ENCODE assay signal across 29 mouse cellular contexts in genomic region chrX:73875881-73876280, GRCm38 (mm10). TPM values are rescaled to one million over a fixed set of nuclear protein-coding genes. Genes with fewer than 3 reads are reported as not detected.
DNase-seq lines count a peak whose midpoint lies in the region; ATAC-seq and TF ChIP-seq lines count a peak whose summit lies in the region.
"Had no signal": no experiment of that assay in that cellular context is flagged by ENCODE, and none has a peak within 500 bp of the region (broad histone marks: within the 10 kb centered on the region; RNA-seq: fewer than 3 reads in every experiment).

No protein-coding gene starts in this region.

- H3K4me3 ChIP-seq in hindbrain, embryonic 12.5 days = no peak overlapping the region
- no peak overlapping the region for H3K4me3 ChIP-seq in hindbrain, embryonic 10.5 days
- H3K4me3 ChIP-seq in forebrain, postnatal 0 days (ENCODE audit: low read depth, low read length) = 0 out of 2 replicates have a peak overlapping the region, but pooled peaks have one; percentile 1
- peak overlapping the region; percentile 11 for H3K4me3 ChIP-seq in midbrain, embryonic 16.5 days (ENCODE audit: low read depth, low read length)
- H3K4me3 ChIP-seq: embryonic facial prominence, embryonic 15.5 days; gastrocnemius, adult 2 months; left cerebral cortex, adult 2 months; megakaryocyte, embryonic 14.5 days; myocyte had no signal

- peaks cover 7% of the 10 kb centered on the region; the same call in 1 of the 2 replicates for H3K27me3 ChIP-seq in hindbrain, embryonic 12.5 days
- peaks cover 33% of the 10 kb centered on the region for H3K27me3 ChIP-seq in hindbrain, embryonic 10.5 days (ENCODE audit: insufficient read depth, poor library complexity, severe bottlenecking)
- H3K27me3 ChIP-seq in forebrain, postnatal 0 days (ENCODE audit: insufficient read depth, low read length) = no peaks in the 10 kb centered on the region
- H3K27me3 ChIP-seq in midbrain, embryonic 16.5 days (ENCODE audit: control insufficient read depth, insufficient read depth, low read depth, low read length) = no peaks in the 10 kb centered on the region

- no peaks in the 10 kb centered on the region for H3K36me3 ChIP-seq in hindbrain, embryonic 12.5 days
- H3K36me3 ChIP-seq in hindbrain, embryonic 10.5 days = no peaks in the 10 kb centered on the region
- no peaks in the 10 kb centered on the region for H3K36me3 ChIP-seq in forebrain, postnatal 0 days (ENCODE audit: insufficient read depth)
- H3K36me3 ChIP-seq in midbrain, embryonic 16.5 days (ENCODE audit: control insufficient read depth, insufficient read depth, low read length) = no peaks in the 10 kb centered on the region
- H3K36me3 ChIP-seq: embryonic facial prominence, embryonic 15.5 days had no signal

- no peak for TF ChIP-seq CTCF in forebrain, postnatal 0 days (IDR thresholded peaks at IDR 0.05; ENCODE audit: low read depth)

- H3K27ac ChIP-seq in hindbrain, embryonic 12.5 days = no peak overlapping the region
- H3K27ac ChIP-seq in hindbrain, embryonic 10.5 days = no peak overlapping the region
- no peak overlapping the region for H3K27ac ChIP-seq in forebrain, postnatal 0 days (ENCODE audit: low read depth, low read length)
- no peak overlapping the region for H3K27ac ChIP-seq in midbrain, embryonic 16.5 days (ENCODE audit: low read length)
- H3K27ac ChIP-seq: embryonic facial prominence, embryonic 15.5 days; gastrocnemius, adult 2 months; left cerebral cortex, adult 2 months had no signal

- no peak overlapping the region for H3K9ac ChIP-seq in hindbrain, embryonic 12.5 days
- H3K9ac ChIP-seq in forebrain, postnatal 0 days = no peak overlapping the region
- H3K9ac ChIP-seq in midbrain, embryonic 16.5 days (ENCODE audit: low read depth, low read length) = no peak overlapping the region
- H3K9ac ChIP-seq: embryonic facial prominence, embryonic 15.5 days had no signal

- ATAC-seq in hindbrain, embryonic 12.5 days (ENCODE audit: low FRiP score) = no peak
- no peak for ATAC-seq in forebrain, postnatal 0 days
- ATAC-seq in midbrain, embryonic 16.5 days = no peak
- ATAC-seq: activated CD4-positive, CD25-positive, alpha-beta regulatory T cell, adult 4 months; Patski had no signal

- peak overlapping the region; percentile 27 for H3K4me2 ChIP-seq in hindbrain, embryonic 12.5 days (replicated peaks)
- H3K4me2 ChIP-seq in forebrain, postnatal 0 days (ENCODE audit: low read depth) = peak overlapping the region; percentile 34; the same call in 1 of the 2 replicates
- H3K4me2 ChIP-seq in midbrain, embryonic 16.5 days (ENCODE audit: low read length) = peak overlapping the region; percentile 45
- H3K4me2 ChIP-seq: embryonic facial prominence, embryonic 15.5 days; heart, embryonic 11.5 days had no signal

- WGBS in hindbrain, embryonic 12.5 days = 74% methylated on average over 2 of the region's 2 CpGs
- 73% methylated on average over 2 of the region's 2 CpGs for WGBS in hindbrain, embryonic 10.5 days
- WGBS in forebrain, postnatal 0 days = 59% methylated on average over 2 of the region's 2 CpGs
- 84% methylated on average over 2 of the region's 2 CpGs for WGBS in midbrain, embryonic 16.5 days

- H3K4me1 ChIP-seq in hindbrain, embryonic 12.5 days = peaks cover 6% of the 10 kb centered on the region; the same call in 1 of the 2 replicates
- H3K4me1 ChIP-seq in hindbrain, embryonic 10.5 days (replicated peaks) = no peaks in the 10 kb centered on the region; the same call in 1 of the 2 replicates
- H3K4me1 ChIP-seq in forebrain, postnatal 0 days (ENCODE audit: insufficient read depth) = no peaks in the 10 kb centered on the region
- peaks cover 17% of the 10 kb centered on the region for H3K4me1 ChIP-seq in midbrain, embryonic 16.5 days (ENCODE audit: control insufficient read depth, insufficient read depth, low read length)
- H3K4me1 ChIP-seq: embryonic facial prominence, embryonic 15.5 days had no signal

- no peaks in the 10 kb centered on the region for H3K9me3 ChIP-seq in hindbrain, embryonic 12.5 days (replicated peaks)
- H3K9me3 ChIP-seq in hindbrain, embryonic 10.5 days = no peaks in the 10 kb centered on the region
- H3K9me3 ChIP-seq in forebrain, postnatal 0 days (ENCODE audit: low read length) = no peaks in the 10 kb centered on the region
- H3K9me3 ChIP-seq in midbrain, embryonic 16.5 days (replicated peaks; ENCODE audit: control insufficient read depth, low read length, poor library complexity, severe bottlenecking) = no peaks in the 10 kb centered on the region
- H3K9me3 ChIP-seq: embryonic facial prominence, embryonic 15.5 days; megakaryocyte, embryonic 14.5 days had no signal

- no peak for DNase-seq in hindbrain, embryonic 10.5 days (ENCODE audit: low spot score)
- DNase-seq in MN1 (ENCODE audit: low spot score) = peak; percentile 20
- DNase-seq in forebrain, postnatal 0 days = no peak
- DNase-seq in layer of hippocampus, adult 11-12 months (ENCODE audit: low spot score) = no peak
- DNase-seq in adipocyte (ENCODE audit: low spot score) = no peak
- no peak for DNase-seq in spleen, postnatal 14 days (ENCODE audit: low spot score in 2 of 2)
- DNase-seq: adrenal gland, postnatal 14 days; cerebellum, adult 9-11 months; gastrocnemius, adult 2 months; heart, postnatal 14 days; kidney, adult 9 months; kidney, postnatal 25 days; layer of hippocampus, adult 9-11 months; left cerebral cortex, postnatal 4 days; lung, adult 18-20 months; thymus, postnatal 36 days had no signal

RNA-seq across cellular contexts. Expression of gene Avpr2, which starts 16.0 kb away (rescaled TPM):
- polyA plus RNA-seq in hindbrain, embryonic 12.5 days (2016; fragmentation: Nextera tagmentation; extraction: Ambion mirVana) = 0.19 and 0.20 TPM in 2 replicates
- polyA plus RNA-seq in hindbrain, embryonic 10.5 days (2016; fragmentation: Nextera tagmentation; extraction: Ambion mirVana) = 0.16 TPM in 1 of 2 replicates, not detected in the other
- not detected in 2 replicates for total RNA-seq in forebrain, postnatal 0 days (2014; rRNA removed)
- not detected in 2 replicates for polyA plus RNA-seq in forebrain, postnatal 0 days (2015; fragmentation: Nextera tagmentation; extraction: Ambion mirVana)
- polyA plus RNA-seq in midbrain, embryonic 16.5 days (2015; fragmentation: Nextera tagmentation; extraction: Ambion mirVana) = 0.09 and 0.34 TPM in 2 replicates
- total RNA-seq: adrenal gland, postnatal 14 days; gastrocnemius, adult 2 months; heart, postnatal 14 days; left cerebral cortex, adult 2 months; left cerebral cortex, postnatal 4 days; liver, adult 2 months had no signal
- polyA plus RNA-seq: brain, embryonic 14.5 days; cortical plate, adult 2 months; gonadal fat pad, adult 2 months; heart, embryonic 11.5 days; liver, adult 2 months; myocyte had no signal

RNA-seq across cellular contexts. Expression of gene L1cam, which starts 20.0 kb away (rescaled TPM):
- polyA plus RNA-seq in hindbrain, embryonic 12.5 days (2016; fragmentation: Nextera tagmentation; extraction: Ambion mirVana) = 45.6 and 58.4 TPM in 2 replicates
- 13.4 and 26.1 TPM in 2 replicates for polyA plus RNA-seq in hindbrain, embryonic 10.5 days (2016; fragmentation: Nextera tagmentation; extraction: Ambion mirVana)
- total RNA-seq in forebrain, postnatal 0 days (2014; rRNA removed) = 225 and 256 TPM in 2 replicates
- polyA plus RNA-seq in forebrain, postnatal 0 days (2015; fragmentation: Nextera tagmentation; extraction: Ambion mirVana) = 75.9 and 100 TPM in 2 replicates
- polyA plus RNA-seq in midbrain, embryonic 16.5 days (2015; fragmentation: Nextera tagmentation; extraction: Ambion mirVana) = 122 and 134 TPM in 2 replicates

RNA-seq across cellular contexts. Expression of gene Arhgap4, which starts 45.8 kb away (rescaled TPM):
- polyA plus RNA-seq in hindbrain, embryonic 12.5 days (2016; fragmentation: Nextera tagmentation; extraction: Ambion mirVana) = 2.7 and 3.4 TPM in 2 replicates
- polyA plus RNA-seq in hindbrain, embryonic 10.5 days (2016; fragmentation: Nextera tagmentation; extraction: Ambion mirVana) = 2.2 TPM in 2 replicates
- total RNA-seq in forebrain, postnatal 0 days (2014; rRNA removed) = 2.0 and 4.8 TPM in 2 replicates
- 1.1 and 1.6 TPM in 2 replicates for polyA plus RNA-seq in forebrain, postnatal 0 days (2015; fragmentation: Nextera tagmentation; extraction: Ambion mirVana)
- 3.0 and 3.3 TPM in 2 replicates for polyA plus RNA-seq in midbrain, embryonic 16.5 days (2015; fragmentation: Nextera tagmentation; extraction: Ambion mirVana)

RNA-seq across cellular contexts. Expression of gene Naa10, which starts 45.9 kb away (rescaled TPM):
- 105 and 118 TPM in 2 replicates for polyA plus RNA-seq in hindbrain, embryonic 12.5 days (2016; fragmentation: Nextera tagmentation; extraction: Ambion mirVana)
- polyA plus RNA-seq in hindbrain, embryonic 10.5 days (2016; fragmentation: Nextera tagmentation; extraction: Ambion mirVana) = 148 and 159 TPM in 2 replicates
- total RNA-seq in forebrain, postnatal 0 days (2014; rRNA removed) = 68.9 and 71.2 TPM in 2 replicates
- polyA plus RNA-seq in forebrain, postnatal 0 days (2015; fragmentation: Nextera tagmentation; extraction: Ambion mirVana) = 92.1 and 100 TPM in 2 replicates
- polyA plus RNA-seq in midbrain, embryonic 16.5 days (2015; fragmentation: Nextera tagmentation; extraction: Ambion mirVana) = 84.6 and 85.4 TPM in 2 replicates

RNA-seq across cellular contexts. Expression of gene Pdzd4, which starts 51.1 kb away (rescaled TPM):
- 2.7 and 2.8 TPM in 2 replicates for polyA plus RNA-seq in hindbrain, embryonic 12.5 days (2016; fragmentation: Nextera tagmentation; extraction: Ambion mirVana)
- 0.63 and 1.0 TPM in 2 replicates for polyA plus RNA-seq in hindbrain, embryonic 10.5 days (2016; fragmentation: Nextera tagmentation; extraction: Ambion mirVana)
- total RNA-seq in forebrain, postnatal 0 days (2014; rRNA removed) = 239 and 252 TPM in 2 replicates
- polyA plus RNA-seq in forebrain, postnatal 0 days (2015; fragmentation: Nextera tagmentation; extraction: Ambion mirVana) = 3.4 and 4.0 TPM in 2 replicates
- 4.8 TPM in 2 replicates for polyA plus RNA-seq in midbrain, embryonic 16.5 days (2015; fragmentation: Nextera tagmentation; extraction: Ambion mirVana)

Comparison
In these comparisons a context has a peak if more than half of its experiments do, and no peak if none do; other contexts are left out.
1. H3K4me3 ChIP-seq: peak in forebrain, postnatal 0 days (single experiment) and midbrain, embryonic 16.5 days (single experiment); none in hindbrain, embryonic 12.5 days (single experiment) and hindbrain, embryonic 10.5 days (single experiment).
2. Peak in every context shown above with its lines, with median percentiles within 50 percentile points of each other: H3K4me2 ChIP-seq.